Mouse (Mus musculus) T-cell, adult 66 days (primary cell): Measurements from ENCODE around the gene Flna. TPM values are rescaled to one million over a fixed set of nuclear protein-coding genes. Genes with fewer than 3 reads are reported as not detected.

ENCODE experiments used
- total RNA-seq, 2 experiments: library from RNA; stranded (reverse); gene quantifications; 3 replicates in 1 of 2; 4 replicates in 1 of 2; pipeline ENCODE4 v1.2.4; 2023

The Flna gene
- 100 to 1,000 TPM; 663 to 672 TPM for total RNA-seq

GRCm38 (mm10) chrX:74249615-74250014 is at the start of gene Flna:
Gene Flna, minus strand, starts transcription at chrX:74249820.

GRCm38 (mm10) chrX:74296538-74297448 is 47.2 kb upstream of the Flna start, which contains the start of gene Atp6ap1:
Gene Atp6ap1, plus strand, starts transcription at chrX:74297097.

DNA sequence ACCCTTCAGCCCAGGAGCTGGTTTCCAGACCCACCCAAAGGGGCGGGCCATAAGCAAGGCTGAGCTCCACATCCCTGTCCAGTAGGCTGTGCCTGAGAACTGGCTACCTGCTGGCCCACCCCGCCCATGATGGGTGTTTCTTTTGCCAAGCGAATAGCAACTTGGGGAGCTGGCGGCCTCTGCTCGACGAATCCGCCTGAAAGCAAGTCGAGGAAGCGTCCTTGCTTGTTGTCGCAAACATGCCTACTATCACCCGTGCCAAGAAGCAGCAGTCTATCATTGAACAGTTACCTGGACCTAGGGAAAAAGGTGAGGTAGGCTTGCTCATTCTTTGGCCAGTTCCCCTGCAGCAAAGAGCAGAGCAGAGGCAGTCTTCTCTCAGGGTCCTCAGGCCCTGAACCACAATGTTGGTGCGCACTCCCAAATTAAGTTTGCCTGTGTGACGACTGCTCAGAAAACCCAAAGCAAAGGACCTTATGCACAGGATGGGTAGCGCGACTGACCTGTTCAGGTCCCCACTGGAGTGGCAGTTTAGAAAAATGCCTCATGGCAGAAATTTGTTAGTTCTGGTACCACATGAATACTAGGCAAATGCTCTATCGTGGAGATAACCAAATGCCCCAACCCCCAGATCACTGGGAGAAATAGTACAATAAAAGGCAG is 32.2 kb upstream of the Flna start, which contains the start of the genes Taz and Dnase1l1:
Taz (plus strand) TSS at position 181 of the 663 bp plus-strand sequence.
Dnase1l1 (minus strand) TSS at position 606 of the 663 bp plus-strand sequence.

GRCm38 (mm10) chrX:74270062-74270901 is 20.7 kb upstream of the Flna start, which contains the start of gene Rpl10:
Gene Rpl10, plus strand, starts transcription at chrX:74270812.

DNA sequence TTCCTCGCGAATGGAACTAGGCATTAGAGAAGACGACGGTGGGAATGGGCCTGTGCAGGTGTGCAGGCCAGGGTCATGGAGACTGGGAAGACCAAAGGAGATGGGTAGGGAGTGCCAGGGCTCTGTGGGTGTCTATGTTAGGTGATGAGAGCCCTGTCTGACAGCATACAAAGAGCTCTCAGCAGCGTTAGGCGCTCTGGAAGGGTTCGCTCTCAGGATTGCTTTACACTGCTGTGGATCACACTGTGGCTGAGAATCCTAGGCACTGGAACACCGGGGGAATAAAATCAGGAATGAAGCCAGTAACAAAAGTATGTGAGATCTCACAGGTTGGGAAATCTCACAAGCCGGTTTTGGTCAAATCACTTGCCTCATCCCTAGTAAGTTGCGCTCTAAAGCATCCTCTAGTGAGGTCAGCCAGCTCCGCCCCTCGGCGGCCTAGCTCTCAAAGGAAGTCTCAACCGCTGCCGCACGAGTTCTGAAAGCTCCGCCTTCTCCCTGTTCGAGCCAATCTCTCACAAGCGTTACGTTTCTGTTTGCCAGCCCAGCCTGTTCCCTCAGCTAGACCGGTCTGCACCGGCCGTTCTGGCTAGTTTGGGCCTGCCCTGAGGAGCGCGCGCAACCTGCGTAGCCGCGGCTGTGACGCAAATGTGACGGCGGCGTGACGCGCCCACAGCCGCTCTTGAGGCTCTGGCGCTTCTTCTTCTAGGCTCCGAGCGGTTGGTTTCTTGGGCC is 4.7 kb upstream of the Flna start, which contains the start of gene Emd:
Emd (plus strand) TSS at position 535 of the 735 bp plus-strand sequence.

GRCm38 (mm10) chrX:74176959-74177358 is 72.7 kb downstream of the Flna start, which contains the start of gene Tktl1:
Gene Tktl1, plus strand, starts transcription at chrX:74177259.

Other genes with a start within 250 kb of the Flna start
- gene Irak1, start 225.9 kb downstream of the Flna start, total RNA-seq = 100 to 1,000 TPM; 128 to 146 TPM
- gene Opn1mw, start 122.4 kb downstream of the Flna start, total RNA-seq = not detected
- 10 to 100 TPM; 52.2 to 53.0 TPM for gene Mecp2, start 114.5 kb downstream of the Flna start, total RNA-seq
- gene Tex28, start 82.0 kb downstream of the Flna start, total RNA-seq = not detected
- gene Tktl1, start 72.6 kb downstream of the Flna start, total RNA-seq = 1 to 10 TPM in 1 of 2 experiments, under 1 TPM in 1; 0.30 to 2.2 TPM
- 10 to 100 TPM; 64.3 to 65.0 TPM for gene Emd, start 4.9 kb upstream of the Flna start, total RNA-seq
- 100 to 1,000 TPM; 634 to 720 TPM for gene Rpl10, start 21.0 kb upstream of the Flna start, total RNA-seq
- gene Taz, start 32.1 kb upstream of the Flna start, total RNA-seq = 10 to 100 TPM; 64.9 to 73.4 TPM
- gene Dnase1l1, start 32.5 kb upstream of the Flna start, total RNA-seq = 10 to 100 TPM; 10.7 to 13.7 TPM
- gene Atp6ap1, start 47.3 kb upstream of the Flna start, total RNA-seq = 10 to 100 TPM; 89.1 to 92.3 TPM
- gene Gdi1, start 55.2 kb upstream of the Flna start, total RNA-seq = 100 to 1,000 TPM; 194 to 226 TPM
- 10 to 100 TPM; 56.6 to 62.8 TPM for gene Fam50a, start 63.2 kb upstream of the Flna start, total RNA-seq
- gene Plxna3, start 79.2 kb upstream of the Flna start, total RNA-seq = 10 to 100 TPM in 1 of 2 experiments, 1 to 10 TPM in 1; 9.4 to 12.8 TPM
- 10 to 100 TPM; 24.0 to 30.7 TPM for gene Lage3, start 103.8 kb upstream of the Flna start, total RNA-seq
- 10 to 100 TPM; 29.1 to 33.7 TPM for gene Ubl4a, start 123.4 kb upstream of the Flna start, total RNA-seq
- gene Slc10a3, start 123.5 kb upstream of the Flna start, total RNA-seq = 10 to 100 TPM; 16.9 to 19.6 TPM
- 10 to 100 TPM; 19.0 to 24.6 TPM for gene Fam3a, start 143.5 kb upstream of the Flna start, total RNA-seq
- gene Ikbkg, start 143.5 kb upstream of the Flna start, total RNA-seq = 10 to 100 TPM; 46.0 to 58.1 TPM
- 10 to 100 TPM; 28.3 to 30.1 TPM for gene G6pdx, start 179.4 kb upstream of the Flna start, total RNA-seq
- gene Gm6880, start 231.6 kb upstream of the Flna start, total RNA-seq = not detected